Mouse (Mus musculus) left cerebral cortex, adult 8-10 months (tissue): ENCODE data around the gene Akp3. TPM values are rescaled to one million over a fixed set of nuclear protein-coding genes. Genes with fewer than 3 reads are reported as not detected.

Source experiments
- DNase-seq, 2 experiments: peaks; one replicate each; pipeline ENCODE4 v3.0.0; 2022; ENCODE audit warnings: low spot score in 2 of 2
- total RNA-seq, 4 experiments: library from RNA; stranded (reverse); gene quantifications; 2 replicates each; pipeline ENCODE4 v1.2.4; 2022

The Akp3 gene
- total RNA-seq = not detected

DNA sequence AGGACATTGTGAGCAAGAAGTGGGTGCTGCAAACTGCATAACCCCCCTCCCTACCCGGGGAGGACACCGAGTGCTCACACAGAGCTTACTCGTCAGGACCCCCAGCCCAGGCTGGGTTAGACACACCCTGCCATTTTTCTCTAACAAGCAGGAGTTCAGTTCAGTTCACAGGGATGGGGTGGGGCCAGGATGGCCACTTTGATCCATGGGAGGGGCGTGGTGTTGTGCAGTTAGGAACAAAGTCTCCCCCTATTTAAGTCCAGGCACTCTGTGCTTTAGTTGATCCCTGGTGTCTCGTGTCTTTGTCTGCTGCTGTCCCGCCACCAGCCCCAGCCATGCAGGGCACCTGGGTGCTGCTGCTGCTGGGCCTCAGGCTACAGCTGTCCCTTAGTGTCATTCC is at the start of gene Akp3:
Gene Akp3, plus strand, starts transcription at position 301 of the 400 bp plus-strand sequence.
- no peak for DNase-seq

DNA sequence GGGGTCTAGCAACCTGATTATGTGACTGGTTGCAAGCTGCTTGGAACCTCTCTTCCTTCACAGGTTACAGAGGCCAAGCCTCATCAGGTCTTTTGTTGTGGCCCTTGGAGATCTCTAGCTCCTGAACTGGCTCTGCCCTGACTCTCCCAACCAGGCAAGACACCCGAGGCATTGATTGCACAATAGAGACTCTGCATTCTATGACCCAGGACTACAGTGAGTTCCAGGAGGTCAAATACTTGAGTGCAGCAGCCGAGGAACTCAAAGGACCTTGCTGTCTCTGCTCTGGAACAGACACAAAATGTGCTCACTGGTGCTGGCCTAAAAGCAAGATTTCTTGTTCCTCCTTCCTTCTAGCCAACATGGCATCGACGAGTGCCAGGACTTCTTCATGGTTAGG is 38.6 kb upstream of the Akp3 start:
- no peak for DNase-seq

DNA sequence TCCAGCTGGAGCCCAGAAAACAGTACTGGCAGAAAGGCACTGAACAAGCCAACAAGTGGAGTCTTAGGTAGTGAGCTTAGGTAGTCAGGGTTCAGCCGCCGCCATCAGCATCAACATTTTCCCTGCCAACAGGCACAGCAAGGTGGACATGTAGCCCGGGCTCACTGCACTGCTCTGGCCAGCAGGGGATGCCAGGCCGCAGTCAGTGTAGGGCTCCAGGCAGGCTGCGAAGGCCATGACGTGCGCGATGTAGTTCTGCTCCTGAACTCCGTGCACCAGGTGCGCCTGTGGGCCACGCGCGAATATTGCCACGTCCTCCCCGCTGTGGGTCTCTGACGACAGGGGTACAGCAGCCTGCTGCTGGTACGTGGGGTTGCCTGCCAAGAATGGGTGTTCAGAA is 37.8 kb upstream of the Akp3 start:
- DNase-seq = no peak

DNA sequence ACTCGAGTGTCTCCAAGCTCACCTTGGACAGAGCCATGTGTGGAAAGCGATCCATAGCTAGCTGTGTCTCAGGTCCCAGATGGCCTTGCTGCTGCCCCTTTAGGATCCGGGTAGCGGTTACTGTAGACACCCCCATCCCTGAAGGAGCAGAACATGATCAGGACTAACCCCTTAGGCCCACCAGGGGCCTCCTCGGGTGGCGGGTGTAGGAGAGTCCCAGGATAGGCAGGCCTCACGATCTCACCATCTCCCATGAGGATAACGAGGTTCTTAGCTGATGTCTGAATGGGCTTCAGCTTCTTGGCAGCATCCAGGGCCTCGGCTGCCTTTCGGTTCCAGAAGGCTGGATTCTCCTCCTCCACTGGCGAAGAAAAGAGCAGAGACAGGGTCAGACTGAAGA is 35.5 kb upstream of the Akp3 start:
- DNase-seq = no peak

DNA sequence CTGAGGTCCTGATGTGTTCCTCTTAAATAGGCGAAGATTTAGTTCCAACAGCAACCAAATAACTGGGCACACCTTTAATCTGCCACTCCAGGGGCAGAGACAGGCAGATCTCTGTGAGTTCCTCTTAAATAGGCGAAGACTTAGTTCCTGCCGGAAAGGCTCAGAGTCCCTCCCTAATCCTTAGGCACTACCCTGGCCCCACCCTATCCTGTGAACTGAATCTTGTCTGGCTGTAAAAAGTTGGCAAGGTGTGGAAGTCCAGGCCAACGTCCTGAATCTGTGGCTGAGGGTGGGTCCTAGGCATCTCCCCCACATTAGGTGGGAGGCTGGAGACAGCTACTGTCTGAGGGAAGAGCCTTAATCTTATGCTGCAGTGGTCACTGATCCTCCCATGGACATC is 34.9 kb upstream of the Akp3 start, which contains the start of gene Alppl2:
Gene Alppl2, minus strand, starts transcription at position 101 of the 400 bp plus-strand sequence.
- DNase-seq = no peak

DNA sequence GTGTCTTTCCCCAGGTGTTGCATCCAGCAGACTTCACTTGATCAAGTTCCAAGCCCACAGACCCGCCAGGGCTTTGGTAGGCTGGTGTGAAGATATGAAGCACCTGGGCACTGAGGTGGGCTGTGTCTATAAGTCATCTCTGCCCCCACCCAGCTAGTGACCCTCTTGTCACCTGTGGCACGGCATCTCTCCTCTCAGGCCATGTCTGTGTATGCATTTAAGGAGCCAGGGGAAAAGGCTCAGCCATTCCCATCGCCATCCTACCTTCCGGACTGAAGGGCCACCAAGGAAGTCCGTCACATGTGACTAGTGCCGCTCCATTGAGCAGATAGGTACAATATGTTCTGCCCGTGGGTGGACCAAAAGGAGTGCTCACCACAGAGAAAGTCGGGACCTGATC is 29.1 kb upstream of the Akp3 start:
- no peak for DNase-seq

DNA sequence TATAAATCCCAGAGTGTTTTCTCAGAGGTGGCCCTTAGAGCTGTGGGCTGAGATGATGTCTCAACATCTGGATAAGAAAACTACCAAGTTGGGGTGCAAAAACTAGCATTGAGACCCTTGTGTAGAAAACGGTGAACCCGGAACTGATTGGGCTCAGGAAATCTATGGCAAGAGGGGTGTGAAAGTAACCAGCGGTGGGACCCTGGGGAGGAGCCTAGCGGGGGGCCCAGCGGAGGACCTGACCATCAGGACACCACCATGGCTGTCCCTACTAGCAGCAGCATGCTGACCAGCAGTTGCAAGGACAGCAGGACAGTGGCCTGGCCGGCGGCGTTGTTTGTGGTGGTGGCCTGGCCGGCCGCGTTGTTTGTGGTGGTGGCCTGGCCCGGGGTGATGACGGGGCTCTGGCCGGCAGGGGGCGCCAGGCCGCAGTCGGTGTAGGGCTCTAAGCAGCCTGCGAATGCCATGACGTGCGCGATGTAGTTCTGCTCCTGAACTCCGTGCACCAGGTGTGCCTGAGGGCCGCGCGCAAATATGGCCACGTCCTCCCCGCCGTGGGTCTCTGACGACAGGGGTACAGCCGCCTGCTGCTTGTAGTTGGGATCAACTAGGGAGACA is 26.3 kb upstream of the Akp3 start:
- peak in 1 of 2 experiments; percentile 32 for DNase-seq

DNA sequence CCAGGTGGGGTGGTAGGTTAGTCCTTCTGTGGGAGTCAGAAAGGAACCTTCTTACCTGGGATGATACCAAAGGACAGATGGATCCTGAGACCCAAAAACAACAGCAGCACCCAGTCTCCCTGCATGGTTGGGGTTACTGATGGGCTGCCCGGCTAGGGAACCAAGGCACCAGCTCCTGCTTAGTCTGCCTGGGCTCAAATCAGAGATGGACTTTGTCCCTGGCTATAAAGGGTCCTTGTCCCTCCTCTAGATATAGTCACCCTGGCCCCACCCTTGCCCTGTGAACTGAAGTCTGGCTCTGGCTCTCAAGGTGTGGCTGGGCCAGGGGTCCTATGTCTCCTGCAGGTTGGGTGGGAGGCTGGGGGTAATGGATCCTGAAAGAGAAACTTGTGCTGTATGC is 23.4 kb upstream of the Akp3 start, which contains the start of gene Alpi:
Gene Alpi, minus strand, starts transcription at position 196 of the 400 bp plus-strand sequence.
- no peak for DNase-seq

DNA sequence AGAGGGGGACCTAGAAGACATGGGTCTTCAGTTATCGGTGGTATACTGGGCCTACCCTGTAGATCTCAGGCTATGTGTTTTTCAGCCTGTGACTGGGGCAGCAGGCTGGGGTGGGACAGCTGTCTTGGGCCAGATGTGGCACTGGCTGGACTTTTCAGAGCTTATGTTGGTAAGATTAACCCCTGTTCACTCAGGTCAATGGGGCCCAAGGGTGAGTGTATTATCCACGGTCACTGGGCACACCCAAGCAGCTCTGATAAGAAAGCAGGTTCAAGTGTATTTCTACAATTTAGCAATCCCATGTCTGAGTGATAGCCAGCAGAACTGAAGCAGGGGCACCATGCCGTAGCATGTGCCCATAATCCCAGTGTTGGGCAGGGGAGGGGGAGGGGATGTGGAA is 22.7 kb upstream of the Akp3 start:
- no peak for DNase-seq

DNA sequence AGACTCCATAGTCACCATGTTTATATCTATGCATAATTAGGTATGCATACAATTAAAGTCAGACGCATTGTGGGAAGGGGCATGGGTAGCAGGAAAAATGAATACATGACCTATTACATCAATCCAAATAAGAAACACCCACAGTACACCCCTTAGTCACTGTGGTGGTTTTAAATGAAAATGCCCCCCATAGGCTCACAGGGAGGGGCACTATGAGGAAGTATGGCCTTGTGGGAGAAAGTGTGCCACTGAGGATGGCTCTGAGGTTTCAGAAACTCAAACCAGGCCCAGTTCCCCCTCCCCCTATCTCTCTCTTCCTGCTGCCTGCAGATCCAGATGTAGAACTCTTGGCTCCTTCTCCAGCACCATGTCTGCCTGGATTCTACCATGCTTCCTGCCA is 20.8 kb upstream of the Akp3 start:
- no peak for DNase-seq

DNA sequence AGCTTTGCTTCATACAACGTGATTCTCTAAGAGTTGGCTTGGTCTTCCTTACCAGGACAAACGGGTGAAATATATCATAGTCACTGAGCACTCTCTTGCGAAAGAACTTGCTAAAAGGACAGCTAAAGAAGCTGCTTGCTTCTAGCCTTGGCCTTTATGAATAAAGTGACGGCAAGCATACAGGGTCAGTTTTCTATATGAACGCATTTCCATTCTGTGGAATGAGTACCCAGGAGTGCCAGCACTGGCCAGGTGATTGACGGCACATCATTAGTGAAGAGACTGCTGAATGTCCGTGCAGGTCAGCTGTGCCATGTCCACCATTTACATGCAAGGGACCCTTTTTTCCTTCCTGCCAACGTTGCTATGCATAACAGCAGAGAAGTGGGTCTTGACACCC is 18.2 kb upstream of the Akp3 start:
- no peak for DNase-seq

DNA sequence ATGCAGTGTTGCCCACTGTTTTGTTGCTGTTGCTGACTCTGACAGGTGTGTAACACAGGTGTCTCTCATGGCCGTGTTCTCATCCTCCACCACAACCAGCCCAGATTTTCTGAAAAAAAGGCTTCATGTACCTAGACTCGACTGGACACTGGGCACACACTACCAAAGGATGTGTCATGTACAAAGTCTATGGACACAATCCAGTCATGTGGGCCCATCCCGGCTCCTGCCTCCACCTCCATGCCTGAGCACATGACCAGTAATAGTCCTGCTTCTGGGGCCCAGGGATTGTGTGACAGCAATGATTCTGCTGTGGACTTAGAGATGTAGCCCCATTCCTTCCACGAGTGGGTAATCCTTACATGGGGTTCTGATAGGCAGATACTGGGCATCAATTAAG is 16.2 kb upstream of the Akp3 start:
- DNase-seq = no peak

DNA sequence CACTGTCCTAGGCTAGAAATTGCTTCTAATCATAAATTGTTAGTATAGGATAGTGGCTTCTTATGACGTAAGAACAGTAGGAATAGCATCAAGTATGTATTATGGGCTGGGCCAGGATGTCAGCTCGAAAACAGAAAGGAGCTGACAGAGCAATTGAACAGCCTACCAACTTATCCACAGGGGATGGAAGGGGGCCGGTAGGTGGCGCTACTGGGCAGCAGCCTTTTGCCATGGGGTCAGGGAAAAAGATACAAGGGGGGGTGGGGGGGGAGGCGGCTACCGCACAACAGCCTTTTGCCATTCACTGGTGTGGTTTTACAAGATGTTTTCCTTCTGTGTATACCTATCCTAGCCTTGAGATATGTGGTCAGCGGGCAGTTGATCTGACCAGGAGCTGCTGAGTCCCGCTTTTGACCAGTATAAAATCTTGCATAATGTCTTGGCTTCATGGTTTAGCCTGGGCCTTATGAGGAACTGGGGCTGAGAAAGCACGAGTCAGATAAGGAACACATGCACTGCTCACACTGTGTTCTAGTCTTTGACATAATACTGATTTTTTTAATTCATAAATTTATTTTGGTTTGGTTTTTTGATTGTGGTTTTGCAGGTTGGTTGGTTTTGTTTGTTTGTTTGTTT is 12.9 kb upstream of the Akp3 start:
- DNase-seq = no peak

DNA sequence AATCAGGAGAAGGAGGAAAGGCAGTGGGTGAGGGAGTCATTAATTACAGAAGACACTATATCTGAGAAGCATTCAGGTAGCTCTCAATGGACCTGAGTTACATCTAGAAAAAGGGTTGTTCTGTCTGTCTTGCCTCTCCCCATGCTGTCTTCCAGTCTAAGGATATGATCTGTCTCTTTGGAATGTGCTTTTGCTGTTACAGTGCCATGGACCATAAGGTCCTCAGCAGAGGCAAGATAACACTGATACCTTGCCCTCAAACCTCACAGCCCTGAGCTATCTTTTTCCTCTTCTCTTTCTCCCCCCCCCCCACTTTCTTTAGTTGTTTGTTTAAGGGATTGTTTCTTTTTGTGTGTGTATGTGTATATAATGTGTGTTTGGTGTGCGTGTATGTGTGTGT is 10.0 kb upstream of the Akp3 start:
- no peak for DNase-seq

DNA sequence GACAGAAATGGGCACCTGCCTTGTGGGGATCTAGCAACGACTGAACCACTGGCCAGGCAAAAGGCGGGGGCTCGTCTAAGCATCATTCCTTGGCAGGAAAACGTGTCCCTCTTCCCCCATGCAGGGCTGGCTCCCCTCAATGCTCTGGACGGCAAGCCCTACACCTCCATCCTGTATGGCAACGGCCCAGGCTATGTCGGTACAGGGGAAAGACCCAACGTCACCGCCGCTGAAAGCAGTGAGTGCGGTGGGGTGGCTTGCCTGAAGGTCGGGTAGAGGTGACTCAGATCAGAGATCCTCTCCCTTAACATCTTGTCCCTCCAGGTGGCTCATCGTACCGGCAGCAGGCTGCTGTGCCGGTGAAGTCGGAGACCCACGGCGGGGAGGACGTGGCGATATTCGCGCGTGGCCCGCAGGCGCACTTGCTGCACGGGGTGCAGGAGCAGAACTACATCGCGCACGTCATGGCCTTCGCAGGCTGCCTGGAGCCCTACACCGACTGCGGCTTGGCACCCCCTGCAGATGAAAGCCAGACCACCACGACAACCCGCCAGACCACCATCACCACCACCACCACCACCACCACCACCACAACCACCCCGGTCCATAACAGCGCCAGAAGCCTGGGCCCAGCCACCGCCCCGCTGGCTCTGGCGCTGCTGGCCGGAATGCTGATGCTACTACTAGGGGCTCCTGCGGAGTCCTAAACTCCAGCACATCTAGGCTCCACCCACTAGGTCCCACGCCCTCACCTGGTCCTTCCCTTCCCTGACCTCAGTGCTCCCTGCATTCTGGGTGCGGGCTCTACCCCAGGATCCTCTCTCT is 2.6 kb downstream of the Akp3 start:
- DNase-seq = peak; percentile 17 to 18

DNA sequence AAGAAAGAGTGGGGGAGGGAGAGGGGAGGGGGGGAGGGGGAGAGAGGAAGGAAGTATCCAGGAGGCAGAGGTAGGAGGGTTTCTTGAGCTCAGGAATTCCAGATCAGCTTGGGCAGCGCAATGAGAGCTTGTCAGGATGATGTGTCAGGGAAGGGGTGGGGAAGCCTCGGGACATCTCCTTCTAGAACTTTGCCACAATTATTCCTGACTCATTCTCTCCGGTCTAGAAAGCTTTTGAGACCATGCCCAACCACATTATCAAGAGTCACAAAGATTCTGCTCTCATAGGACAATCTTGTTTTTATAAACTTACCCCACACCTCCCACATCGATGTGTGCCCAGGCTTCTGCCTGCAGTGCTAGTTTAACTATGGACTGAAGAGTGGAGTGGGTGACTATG is 7.0 kb downstream of the Akp3 start:
- no peak for DNase-seq

DNA sequence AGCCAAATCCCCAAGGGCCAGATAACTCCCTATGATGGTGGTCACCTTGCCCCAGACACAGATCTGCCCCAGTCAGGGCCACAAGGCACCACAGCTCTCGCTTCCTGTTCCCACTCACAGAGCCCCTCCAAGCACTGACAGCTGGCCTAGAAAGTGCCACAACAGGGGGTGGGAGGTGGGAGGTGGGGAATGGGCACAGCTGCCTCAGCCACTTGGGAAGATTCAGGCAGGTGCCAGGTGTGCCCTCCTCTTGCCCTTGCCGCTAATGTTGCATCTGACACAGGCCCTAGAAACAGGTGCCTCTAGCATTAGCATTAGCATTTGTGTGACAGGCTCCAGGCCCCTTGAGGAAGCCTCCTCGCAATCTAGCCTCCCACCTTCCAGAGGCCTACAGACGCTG is 16.8 kb downstream of the Akp3 start:
- DNase-seq = no peak

DNA sequence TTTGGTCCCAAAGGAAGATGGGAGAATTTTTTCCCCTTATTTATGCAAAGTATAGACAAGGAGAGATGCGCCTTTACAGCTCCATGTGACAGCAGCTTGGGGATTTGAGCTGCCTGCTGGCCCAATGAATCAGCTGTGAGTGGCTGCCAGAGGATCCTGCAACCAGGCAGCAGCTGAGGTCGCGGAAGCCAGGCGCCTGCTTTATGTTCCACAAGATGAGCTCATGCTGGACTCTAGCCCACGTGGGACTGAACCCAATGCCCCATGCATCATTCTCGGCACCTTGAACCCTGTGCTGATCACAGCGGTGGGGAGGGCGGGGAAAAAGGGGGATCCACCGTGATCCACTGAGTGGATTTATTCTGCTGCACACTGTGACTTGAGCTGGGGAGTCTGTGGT is 17.7 kb downstream of the Akp3 start:
- no peak for DNase-seq

DNA sequence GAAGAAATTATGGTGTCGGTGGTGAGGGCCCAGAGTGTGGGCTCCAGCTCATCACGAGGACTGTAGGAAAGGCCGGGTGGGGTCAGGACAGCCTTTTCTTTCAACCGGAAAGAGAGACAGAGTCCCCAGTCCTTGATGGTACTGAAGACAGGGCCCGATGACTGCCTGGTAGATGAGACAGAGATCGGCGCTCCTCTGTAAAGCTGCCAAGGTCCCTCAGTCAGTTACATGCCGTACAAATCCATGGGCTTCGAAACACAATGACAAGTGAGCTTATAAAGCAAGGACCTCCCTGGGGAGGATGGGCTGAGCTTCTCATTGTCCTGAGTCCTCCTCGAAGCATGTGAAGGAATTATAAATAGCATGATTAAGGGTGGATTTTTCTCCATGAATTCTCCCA is 18.4 kb downstream of the Akp3 start:
- DNase-seq = no peak

DNA sequence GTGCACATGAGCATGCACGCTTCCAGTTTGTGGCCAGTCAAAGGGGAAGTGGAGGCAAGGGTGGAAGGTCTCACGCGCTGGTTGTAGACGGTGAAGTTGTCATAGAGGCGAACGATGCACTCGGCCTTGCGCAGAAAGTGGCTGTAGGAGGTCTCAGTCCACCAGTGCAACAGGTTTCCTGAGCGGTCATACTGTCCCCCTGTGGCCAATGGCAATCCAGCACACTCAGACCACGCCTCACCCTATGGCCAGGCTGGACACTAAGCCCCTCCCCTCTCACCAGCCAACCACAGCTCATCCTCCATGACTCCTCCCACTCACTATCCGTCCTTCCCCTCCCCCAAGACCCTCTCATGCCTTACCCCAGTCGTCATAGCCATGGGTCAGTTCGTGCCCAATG is 24.6 kb downstream of the Akp3 start:
- no peak for DNase-seq

DNA sequence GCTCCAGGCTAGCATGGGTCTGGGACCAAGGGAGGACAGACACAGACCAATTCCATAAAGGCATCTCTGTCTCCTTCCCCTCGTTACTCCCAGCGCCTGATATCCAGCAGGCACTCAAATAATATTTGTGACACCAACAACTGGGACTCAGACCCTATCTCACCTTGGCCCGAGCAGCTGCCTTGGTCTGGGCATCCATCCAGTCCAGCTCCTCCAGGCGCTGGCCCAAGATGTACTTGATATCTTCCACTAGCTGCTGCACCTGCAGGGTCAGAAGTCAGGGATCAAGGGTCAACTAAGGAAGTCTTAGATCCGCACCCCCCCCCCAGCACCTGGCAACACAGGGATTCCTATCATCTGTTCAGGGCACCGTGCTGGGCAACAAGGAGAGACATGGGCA is 26.5 kb downstream of the Akp3 start:
- no peak for DNase-seq

DNA sequence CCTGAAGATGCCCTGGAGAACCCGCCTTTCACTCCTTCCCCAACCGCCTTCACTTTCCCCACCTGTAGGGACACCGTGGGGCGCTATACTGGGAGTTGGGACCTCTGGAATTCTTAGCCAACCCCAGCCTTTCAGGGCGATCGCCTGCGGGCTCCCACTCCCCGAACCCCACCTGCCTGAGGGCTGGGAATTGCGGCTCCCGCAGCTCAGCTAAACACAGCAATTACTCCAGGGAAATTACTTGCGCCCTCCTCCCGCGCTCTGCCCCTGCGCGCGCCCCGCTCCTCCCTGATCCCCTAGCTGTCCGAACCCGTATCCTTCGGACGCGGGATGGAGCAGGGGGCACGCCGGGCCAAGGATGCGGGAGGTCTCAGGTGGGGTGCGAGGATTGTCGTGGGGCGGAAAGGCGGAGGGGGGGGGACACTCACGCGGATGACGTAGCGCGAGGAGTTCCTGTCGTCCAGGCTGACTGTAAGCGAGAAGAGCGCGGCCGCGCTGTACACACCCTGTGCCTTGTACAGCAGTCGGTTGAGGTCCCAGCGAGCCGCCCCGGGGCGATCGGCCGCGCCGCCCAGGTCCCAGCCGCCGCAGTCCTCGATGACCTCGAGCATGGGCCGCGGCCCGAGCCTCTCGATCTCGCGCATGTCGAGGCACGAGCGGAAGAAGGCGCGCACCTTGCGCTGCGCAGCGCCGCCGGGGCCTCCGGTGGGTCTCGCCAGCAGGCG is 29.2 kb downstream of the Akp3 start:
- DNase-seq = no peak
